Mouse (Mus musculus): Measurements from ENCODE around the gene Il13.

DNA sequence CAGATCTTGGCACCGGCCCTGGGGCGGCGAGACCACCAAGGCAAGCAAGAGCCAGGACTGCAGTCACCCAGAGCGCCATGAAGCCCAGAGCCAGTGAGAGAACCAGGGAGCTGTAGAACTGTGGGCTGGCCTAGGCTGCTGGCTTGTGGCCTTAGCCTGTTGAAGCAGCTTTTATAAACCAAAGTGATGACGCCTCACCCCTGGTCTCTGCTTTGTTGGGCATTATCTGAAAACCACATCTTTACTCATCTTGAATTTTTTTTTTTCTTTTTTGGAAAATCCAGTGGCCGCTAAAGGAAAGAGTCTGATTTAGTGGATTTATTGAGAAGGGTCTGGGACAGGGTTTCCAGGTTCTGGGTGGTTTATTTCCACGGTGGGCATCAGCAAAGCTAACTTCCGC is at the start of gene Il13:
- TF ChIP-seq NELFE (IDR thresholded peaks at IDR 0.05; ENCODE audit: low read depth, low read length): no peak
- TF ChIP-seq EP300 (IDR thresholded peaks at IDR 0.05; ENCODE audit: low read length): no peak
- no peak for TF ChIP-seq POLR2A (IDR thresholded peaks at IDR 0.05; ENCODE audit: low read depth, low read length)
- no peak for TF ChIP-seq USF1 (IDR thresholded peaks at IDR 0.05; ENCODE audit: low read depth, low read length)
- TF ChIP-seq CTCF (conservative IDR thresholded peaks at IDR 0.05 in 1 of 2, IDR thresholded peaks at IDR 0.05 in 1 of 2; ENCODE audit: low read depth in 2 of 2, low read length in 2 of 2): no peak
- no peak for TF ChIP-seq MAZ (IDR thresholded peaks at IDR 0.05; ENCODE audit: low read depth, low read length)
- TF ChIP-seq TCF12 (IDR thresholded peaks at IDR 0.05; ENCODE audit: low read depth, low read length): no peak
- no peak for TF ChIP-seq ZKSCAN1 (IDR thresholded peaks at IDR 0.05; ENCODE audit: borderline replicate concordance, low read depth, low read length)
